Mouse (Mus musculus) retina, embryonic 14.5 days (tissue): ENCODE measurements around the gene Mllt3.
A peak's percentile ranks its signal among the peaks of the same experiment; 100 is the strongest.

Experiments used
- DNase-seq: peaks from one replicate; pipeline ENCODE4 v3.0.0-alpha.2; 2015; ENCODE audit warnings: low spot score

Mllt3 gene

DNA sequence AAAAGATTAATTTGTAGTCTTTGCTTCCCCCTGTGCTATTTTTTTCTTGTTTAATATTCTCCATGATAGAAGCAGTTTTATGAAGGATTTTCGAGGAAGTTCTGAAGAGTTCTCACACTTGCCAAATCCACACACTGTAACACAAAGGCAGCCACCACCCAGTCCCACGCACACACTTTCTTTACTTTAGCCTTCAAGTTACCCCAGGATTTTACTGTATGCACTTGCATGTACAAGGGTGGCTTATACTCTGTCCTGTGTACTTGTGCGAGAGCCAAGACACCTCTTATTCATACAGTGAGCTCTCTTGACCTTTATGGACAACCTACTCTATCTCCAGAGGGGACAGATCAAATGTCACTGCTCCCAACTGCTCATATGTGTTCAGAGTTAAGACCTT, 209.5 kb downstream of the Mllt3 start:
- DNase-seq: no peak

DNA sequence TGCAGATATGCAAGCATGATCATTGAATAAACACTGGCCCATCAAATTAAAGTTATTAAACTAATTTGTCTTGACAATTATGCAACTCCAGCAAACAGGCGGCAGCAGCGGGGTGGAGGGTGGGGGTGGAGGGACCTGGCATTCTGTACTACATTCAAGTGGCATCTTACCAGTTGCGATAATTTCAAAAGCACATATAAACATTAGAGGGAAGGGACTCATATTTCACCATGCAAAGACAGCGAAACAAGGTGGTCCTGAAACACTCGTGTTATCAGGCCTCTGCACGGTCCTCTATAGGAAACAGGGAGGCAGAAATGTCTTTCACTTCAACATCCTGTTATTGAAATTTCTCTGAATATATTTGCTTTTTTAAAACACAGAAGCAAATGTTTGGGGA, 210.0 kb downstream of the Mllt3 start:
- DNase-seq: no peak

DNA sequence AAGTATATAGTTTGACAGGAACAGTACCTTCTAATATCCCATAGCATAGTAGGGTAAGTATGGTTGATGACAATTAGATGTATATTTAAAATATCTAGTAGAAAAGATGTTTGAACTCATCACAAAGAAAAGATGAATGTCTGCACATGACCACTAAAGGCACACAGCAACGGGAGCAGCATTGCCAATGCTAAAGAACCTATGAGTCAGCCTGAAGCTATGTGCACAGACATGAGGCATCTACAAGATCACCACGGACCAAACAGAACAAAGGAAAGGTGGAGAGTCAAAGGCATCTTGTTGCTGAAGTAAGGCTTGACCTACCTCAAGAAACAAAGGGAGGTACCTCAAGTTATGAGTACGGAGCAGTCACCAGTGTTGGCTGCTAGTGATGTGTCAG, 212.3 kb downstream of the Mllt3 start:
- DNase-seq: no peak

DNA sequence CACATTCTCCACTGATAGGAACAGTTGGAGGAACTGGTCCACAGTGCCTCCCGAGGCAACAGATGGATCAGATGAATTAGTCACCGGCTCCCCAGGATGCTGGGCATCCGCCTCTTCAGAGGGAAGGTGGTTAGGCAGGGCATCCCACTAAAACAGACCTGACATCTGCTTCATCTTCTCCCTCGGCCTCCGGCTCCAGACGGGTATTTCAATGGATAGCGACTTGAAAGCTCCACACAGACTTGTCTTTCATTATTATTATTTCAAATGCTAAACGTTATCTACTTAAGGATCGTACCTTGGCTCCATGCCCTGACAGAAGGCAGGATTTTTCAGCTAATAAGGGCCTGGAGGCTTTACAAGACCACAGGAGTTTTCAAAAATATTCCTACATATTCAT, 214.0 kb downstream of the Mllt3 start:
- no peak for DNase-seq

DNA sequence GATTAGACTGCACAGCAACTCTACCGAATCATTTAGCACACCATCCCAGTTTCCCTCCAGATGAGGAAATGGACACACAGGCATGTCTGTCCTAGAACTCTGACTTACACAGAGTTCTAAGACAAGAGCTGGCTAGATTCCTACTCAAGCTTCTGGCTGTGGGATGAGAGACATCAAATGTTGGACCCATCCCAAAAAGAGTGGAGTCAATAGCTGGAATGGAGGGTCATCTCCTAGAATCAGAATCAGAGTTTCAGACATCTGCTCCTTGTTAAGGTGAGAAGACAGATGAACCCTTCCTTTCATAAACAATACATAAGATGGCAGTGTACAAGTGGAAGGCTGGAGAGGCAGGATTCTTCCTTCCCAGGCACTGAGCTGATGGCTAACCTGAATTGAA, 214.9 kb downstream of the Mllt3 start:
- no peak for DNase-seq

DNA sequence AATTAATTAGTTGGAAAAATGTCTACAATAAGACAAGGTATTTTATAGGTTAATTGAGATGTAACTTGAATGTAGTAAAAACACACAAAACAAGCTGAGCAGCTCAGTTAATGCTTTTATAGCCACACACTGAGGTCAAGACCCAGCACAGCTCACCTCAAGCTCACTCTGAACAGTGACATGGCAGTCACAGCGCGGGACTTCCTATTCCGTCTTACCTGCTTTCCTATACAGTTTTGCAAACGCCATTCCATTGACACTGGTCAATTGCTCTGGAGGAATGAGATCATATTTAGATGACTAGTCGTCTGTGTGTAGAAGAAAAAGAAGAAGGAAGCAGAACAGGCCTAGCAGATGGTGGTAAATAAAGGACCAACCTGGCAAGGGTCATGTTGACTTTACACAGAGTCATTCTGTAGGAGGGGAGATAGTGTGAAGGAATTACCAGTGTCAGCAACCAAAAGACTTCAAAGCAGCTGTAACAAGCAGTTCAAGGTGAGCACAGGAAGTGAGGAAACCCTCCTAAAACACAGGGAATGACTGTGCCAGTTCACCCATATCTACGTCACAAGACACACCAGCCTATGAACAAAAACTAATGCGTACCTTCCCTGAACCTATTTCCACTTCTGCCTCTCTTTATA, 217.6 kb downstream of the Mllt3 start:
- no peak for DNase-seq

DNA sequence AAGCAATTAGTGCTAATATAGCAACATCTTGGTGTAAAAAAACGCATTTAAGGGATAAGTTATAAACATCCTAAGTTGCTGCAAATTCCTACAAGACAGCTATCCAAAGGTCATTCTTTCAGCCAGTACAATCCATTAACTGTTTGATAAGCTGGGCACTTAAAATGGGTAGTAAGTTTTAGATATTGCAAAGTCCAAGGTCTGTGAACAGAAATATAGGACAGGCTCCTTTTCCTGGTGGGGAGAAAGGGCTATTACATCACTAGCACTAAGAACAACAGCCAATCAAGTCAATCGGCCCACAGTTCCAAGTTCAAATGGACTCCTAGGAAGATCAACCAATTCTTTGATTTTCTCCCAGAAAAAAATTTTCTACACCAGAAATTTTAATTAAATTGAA, 221.3 kb downstream of the Mllt3 start:
- no peak for DNase-seq

DNA sequence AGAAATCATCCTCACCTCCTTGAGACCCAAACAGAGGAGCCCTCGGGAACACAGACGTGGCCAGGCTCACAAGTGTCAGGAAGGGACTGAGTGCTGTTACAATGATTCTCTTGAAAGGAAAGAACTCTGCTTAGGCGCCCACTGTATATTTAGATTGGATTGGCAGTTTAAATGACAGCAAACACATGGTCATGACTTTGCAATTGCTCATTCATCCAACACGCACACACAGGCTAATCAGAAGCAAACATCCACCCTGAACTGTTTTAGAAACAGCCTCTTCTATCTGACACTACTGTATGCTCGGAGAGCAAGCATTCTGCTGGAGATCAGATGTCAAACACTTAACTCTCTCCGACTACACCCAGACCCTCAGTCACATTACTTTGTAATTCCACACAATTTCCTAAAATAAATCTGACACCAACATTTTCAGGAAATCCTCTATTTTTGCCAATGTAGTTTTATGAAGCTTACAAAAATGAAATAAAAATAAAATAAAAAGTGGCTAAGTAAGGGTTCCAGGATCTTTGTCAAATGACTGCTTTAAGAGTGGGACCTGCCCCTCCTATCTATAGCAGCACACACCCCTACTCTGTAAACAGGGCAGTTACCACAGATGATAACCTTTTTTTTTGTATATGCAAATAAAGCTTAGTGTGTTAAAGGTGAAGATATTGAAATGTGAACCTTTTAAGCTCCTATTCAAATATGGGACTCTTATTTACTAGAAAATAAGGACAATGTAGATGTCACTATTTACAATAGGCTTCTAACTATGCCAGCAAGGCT, 226.8 kb downstream of the Mllt3 start:
- DNase-seq: no peak

DNA sequence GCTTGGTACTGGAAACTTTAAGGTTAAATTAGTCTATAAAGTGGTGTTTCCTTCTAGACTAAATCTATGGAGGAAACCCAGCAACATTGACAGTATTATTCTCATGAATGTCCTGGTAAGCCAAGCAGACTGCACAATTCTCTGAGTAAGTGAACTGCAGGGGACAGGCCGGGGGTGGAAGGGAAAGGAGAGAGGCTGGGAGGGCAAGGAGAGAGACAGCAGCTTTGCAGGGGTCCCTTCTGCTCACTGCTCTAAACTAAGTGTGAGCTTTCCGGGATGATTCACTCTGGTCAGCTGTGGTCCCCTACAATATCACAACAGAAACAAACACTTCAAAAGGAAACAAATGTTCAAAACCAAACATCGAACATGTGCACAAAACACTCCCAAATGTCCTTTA, 228.6 kb downstream of the Mllt3 start:
- DNase-seq: no peak

DNA sequence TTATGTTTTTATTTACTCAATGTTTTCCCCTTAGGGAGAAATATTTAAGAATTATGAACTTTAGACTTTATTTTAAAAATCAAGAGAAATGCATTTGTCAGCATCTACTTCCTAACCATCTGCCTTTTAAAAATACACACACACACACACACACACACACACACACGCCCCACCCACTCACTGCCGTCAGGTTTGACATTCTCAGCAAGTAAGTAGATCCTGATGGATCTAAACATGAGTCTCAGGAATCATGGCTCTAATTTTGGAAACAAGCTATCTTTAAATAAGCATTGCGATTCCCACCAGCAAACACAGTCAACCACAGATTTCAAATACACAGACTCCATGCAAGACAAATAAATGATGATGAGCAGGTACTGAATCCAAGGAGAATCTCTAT, 229.9 kb downstream of the Mllt3 start:
- no peak for DNase-seq

DNA sequence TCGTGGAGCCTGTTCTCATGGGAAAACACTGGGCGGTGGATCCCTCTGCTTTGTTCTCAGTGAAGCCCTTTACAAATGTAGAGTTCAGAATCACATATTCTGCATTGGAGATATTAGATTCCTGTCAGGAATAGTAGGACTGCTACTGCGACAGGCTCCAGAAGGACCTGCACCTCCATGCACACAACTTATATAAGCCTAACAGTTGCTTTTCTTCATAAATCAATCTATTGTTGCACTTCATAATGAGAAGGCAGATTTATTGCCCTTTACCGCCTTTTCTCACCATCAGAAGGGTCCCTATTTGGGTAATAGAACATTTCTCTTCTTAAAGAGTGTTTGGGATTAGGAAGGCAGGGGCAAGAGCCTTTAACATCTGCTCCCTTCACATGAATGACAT, 231.0 kb downstream of the Mllt3 start:
- DNase-seq: no peak

DNA sequence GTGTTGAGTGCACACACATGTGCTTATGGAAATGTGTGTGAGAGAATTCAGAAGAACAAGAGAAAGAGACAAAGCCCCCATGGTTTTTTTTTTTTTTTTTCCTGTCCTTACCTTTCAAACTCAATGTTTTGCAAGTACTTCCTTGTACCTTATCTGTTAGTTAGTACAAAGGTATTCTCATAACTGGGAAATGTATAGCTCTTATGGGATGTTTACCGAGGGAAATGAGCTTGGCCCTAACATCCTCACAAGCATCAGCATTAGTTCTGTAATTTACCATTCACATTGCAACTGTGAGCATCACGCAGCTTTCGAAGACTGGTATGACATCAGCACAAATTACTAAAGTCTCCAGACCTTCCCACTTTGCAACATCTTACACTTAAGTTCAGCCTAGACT, 231.8 kb downstream of the Mllt3 start:
- DNase-seq: no peak

DNA sequence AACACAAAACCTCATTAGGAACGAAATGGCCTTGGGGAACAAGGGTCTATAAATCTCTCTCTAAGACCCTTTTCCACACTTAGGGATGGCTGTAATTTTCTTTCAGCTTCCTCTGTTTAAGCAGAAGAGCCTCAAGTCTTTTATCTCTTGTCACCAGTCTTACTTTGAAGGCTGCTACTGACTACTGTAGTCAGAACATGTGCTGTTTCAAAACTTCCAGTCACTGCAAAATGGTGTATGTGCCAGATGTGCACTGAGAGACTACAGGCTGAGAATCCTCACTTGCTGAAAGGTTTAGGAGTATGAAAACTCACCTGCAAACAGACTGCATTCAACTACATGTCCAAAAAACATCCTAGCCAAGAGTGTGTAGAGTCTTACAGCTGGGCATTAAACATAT, 232.9 kb downstream of the Mllt3 start:
- DNase-seq: no peak

DNA sequence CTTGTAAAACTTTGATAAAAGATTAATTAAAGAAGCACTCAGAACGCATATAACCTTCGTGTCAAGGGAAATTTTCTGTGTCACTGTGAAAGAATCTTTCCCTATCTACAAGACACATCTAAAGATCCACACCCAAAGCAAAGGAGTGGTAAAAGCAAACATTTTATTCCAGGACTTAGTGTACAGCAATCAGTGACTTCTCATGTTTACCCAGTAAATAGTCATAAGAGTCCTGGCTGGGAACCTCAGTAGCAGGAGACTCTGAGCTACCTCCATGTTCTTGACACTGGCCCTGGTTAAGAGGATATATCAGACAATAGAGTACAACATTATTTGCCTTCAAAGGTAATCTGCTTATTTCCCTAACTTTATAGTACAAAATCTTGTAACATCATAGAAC, 233.7 kb downstream of the Mllt3 start:
- no peak for DNase-seq

DNA sequence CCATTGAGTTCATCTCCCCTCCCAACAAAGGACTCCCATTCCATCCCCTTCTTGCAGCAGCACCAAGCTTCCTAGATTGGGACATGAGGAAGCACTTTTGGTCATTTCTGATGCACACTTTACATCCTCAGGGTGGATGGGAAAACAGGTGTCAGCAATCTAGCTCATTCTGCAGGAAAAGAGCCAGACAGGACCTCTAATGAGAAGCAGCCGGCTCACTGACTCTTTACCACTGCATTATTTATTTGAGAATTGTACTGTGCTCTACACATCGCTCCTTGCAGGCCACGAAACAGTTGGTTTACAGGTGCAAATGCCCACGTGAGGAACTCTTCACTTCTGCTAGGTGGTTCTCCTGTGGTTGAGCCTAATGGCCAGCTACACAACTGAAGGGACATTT, 237.9 kb downstream of the Mllt3 start:
- no peak for DNase-seq

DNA sequence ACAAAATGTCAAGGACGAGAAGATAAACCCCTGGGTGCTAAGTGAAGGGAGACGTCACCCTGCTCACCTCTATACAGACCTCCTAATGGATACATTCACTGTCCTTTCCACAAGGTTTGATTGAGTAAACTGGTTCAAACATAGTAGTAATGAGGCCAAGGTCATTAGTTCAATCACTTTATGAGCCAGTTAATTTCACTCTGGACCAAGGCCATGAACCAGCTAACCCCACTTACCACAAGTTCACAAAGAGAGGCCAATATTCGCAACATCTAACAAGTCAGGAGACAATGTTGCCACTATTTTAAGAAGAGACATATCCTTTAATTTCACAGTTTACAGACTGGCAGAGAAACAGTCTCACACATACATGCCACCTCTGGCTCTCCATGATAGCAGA, 238.9 kb downstream of the Mllt3 start:
- no peak for DNase-seq

DNA sequence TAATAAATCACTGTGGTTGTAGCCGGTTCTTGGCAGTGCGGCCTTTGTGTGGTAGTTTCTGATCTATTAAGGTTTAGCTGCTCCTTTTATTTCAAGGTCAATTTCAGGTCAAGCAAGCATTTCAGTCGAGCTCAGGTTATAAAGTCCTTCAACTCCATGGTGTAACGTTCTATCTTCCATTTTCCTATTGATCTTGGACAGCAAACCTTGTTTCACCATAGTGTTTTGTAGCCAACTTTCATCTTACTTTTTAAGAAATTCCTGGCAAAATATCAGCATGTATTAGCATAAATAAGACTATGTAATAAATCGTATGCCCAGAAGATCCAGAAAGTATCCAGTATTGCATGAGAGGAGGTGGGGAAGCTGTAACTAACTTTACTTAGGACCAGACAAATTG, 240.7 kb downstream of the Mllt3 start:
- no peak for DNase-seq

DNA sequence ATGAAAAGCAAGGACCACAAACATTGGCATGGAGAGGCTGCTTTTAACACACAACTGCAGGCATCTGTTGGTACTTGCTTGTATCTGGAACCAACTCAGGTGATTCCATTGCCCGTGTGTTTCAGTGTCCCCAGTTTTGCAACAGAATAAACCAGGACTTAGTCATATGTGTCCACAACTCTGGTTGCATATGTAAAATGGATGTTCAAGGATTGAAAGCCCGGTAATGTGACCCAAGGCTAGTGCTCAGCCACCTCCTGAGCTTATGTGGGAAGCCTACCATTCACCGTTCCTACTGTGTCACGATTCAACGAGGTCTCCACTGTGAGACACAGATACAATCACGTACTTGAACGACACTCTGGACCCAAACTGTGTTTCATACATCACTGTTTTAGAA, 243.7 kb downstream of the Mllt3 start:
- DNase-seq: no peak

DNA sequence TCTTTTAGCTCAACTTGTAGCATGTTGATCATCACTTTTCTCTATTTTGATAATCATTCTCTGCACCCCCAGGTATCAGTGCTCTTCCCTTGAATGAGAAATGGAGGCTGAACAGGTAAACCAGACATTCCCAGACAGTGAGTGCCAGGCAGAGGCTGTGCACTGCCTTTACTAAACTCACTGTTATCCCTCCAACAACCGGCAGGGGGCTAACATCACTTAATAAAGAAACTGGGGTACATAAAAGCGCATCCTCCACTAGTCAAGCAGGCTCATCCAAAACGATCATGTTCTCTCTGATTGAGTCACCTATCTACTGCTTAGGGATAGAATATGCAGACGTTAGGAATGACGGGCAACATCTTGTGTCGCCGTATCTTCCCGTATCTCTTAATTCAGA, 244.5 kb downstream of the Mllt3 start:
- DNase-seq: peak; percentile 75

DNA sequence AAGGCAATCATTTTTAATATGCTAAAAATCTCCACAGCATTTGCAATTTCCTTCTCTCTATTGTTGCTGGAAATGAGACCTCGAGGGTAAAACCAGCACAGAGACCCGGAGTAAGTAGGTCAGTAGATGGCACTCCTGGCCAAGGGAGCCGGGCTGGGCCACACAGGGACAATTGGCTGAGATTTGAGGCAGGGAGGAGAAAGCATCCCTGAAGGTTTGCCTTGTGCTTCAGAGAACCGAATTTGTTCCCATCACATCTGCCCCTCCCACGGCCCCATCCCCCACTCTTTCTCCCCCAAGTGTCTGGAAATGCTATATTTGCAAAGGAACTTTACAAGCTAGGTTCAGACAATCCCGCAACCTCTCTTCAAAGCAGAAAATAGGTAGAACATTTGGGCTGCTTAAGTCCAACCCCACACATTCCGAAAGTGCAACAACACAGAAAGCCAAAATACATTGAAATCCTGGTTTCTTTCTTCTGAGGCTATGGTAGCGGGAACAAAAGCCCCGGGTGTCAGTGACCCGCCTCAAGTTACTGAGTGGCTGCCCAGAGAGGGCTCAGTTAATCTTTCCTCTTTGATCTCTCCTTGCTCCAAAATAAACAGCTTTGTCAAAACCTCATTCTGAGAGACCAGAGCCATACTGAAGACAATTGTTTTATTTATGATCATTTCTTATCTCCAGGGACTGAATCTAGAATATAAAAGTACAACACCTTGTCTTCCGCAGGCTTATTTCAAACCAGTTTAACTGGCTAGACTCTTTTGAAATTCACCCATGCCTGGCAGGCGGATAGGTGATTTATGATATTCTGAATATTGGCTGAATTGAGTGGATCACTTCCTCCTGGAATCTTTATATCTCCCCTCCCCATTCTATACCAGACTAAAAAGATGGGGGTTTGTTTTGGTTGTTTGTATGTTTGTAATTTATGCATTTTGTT, 247.8 kb downstream of the Mllt3 start:
- DNase-seq: peak; percentile 71

DNA sequence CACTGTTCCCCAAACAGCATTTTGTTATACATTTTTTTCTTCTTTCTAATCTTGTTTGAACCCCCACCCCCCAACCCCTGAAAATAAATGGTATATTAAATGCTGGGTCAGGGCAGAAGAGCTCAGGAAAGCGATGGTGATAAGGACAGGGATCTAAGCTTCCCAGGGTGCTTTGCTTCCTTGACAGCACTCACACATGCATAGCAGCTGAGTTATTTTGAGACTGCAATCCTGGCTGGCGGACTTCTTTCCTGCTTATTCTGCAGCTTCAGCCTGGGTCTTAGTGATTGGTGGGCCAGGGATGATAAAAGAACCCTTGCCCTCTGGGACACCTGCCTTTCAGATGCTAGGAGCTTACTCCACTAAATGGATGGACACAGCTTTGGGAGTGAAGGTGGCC, 249.4 kb downstream of the Mllt3 start:
- DNase-seq: no peak

DNA sequence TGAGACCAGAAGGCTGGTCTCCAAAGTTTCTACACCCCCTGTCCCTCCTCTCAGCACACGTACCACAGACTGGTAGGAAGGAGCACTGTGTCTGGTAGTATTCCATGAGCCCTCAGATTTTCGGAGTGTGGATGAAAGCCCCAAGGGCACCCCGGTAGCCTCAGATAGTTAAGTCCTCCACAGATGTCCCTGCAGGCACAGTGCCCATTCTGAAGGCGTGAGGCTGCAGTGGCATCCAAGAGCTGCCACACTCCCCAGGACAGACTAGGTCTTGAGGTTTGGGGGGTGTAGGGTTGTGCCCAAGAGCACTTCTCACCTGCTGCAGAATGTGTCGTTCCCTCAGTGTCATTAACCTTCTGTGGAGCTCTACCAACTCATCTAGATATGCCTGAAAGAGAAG, 251.2 kb downstream of the Mllt3 start:
- DNase-seq: no peak

DNA sequence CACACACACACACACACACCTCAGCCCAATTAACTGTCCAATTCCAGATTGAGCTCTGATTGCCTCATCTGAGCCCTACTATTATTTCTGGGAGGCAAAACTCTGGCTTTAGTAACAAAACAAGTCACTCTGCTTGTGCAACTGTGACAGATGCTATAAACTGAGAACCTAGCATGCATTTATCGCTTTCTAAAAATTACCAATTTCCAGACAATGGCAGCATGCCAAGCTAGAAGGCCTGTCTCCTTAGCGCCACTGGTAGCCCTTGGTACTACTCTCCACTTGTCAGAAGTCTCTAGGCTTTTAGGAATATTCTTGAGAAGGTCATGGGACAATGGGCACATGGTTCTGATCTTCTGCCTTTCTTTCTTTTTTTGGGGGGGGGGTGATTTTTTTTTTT, 257.4 kb downstream of the Mllt3 start:
- DNase-seq: no peak
